Mouse (Mus musculus): ENCODE data around the gene Phldb2.

- no peak for TF ChIP-seq CTCF (IDR thresholded peaks at IDR 0.05; ENCODE audit: low read depth)
- TF ChIP-seq EP300 (IDR thresholded peaks at IDR 0.05; ENCODE audit: low read depth): no peak
Measured at GRCm38 (mm10) chr16:45795188-45795693, 158.2 kb downstream of the Phldb2 start.
